Mouse (Mus musculus): Measurements from ENCODE around the gene Gm11034. TPM values are rescaled to one million over a fixed set of nuclear protein-coding genes. Genes with fewer than 3 reads are reported as not detected.

Gm11034 gene
- not detected in 2 replicates for polyA plus RNA-seq (2015; fragmentation: Nextera tagmentation; extraction: Ambion mirVana)

DNA sequence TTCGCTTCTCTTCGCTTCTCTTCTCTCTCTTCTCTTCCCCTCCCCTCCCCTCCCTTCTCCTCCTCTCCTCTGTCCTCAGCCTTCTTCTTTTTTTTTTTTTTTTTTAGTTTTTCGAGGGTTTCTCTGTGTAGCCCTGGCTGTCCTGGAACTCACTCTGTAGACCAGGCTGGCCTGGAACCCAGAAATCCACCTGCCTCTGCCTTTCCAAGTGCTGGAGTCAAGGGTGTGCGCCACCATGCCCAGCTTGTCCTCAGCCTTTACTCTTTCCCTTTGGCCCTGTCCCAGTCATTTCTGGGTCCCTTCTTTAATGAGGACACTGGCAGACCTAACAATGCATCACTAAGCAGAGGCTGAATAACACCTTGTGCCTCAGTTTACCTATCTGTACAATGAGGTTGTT is at the start of gene Gm11034:
TSS of gene Gm11034 (minus strand) at position 101 of the 400 bp plus-strand sequence.
- no peak within 1 kb of the TSS for H3K9ac ChIP-seq (replicated peaks; ENCODE audit: low read length)
- H3K4me1 ChIP-seq (ENCODE audit: insufficient read depth, low read length) = no peaks in the 10 kb centered on the region
- H3K36me3 ChIP-seq (ENCODE audit: insufficient read depth, low read length) = no peaks in the 10 kb centered on the region
- WGBS = 75% methylated on average over 4 of the region's 4 CpGs
- H3K4me3 ChIP-seq (ENCODE audit: low read length) = no peak within 1 kb of the TSS
- no peak within 1 kb of the TSS for H3K4me2 ChIP-seq (replicated peaks; ENCODE audit: low read depth, low read length)
- ATAC-seq (ENCODE audit: low FRiP score, low TSS enrichment) = no peak
- 0 out of 2 replicates have a peak, but pooled peaks cover 9% of the 10 kb centered on the region for H3K27me3 ChIP-seq (ENCODE audit: insufficient read depth, low read length)
- H3K27ac ChIP-seq (ENCODE audit: low read length) = no peak within 1 kb of the TSS
- no peaks in the 10 kb centered on the region for H3K9me3 ChIP-seq (ENCODE audit: low read length)

DNA sequence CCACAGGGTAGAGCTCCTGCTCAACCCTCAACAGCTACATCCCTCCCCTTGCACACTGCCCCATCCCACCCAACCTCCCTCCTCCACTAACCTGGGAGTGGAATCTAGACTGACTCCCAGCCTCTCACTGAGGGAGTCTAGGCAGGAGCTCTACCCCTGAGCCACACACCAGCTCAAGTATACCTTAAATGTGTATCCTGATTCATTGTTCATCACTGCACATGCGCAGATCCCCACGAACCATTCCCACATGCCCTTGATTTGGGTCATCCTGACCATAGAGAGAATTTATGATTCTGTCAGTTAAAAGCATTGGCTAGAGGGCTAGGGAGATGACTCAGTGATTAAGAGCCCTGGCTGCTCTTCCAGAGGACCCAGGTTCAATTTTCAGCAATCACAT is 49.3 kb upstream of the Gm11034 start:
- H3K4me3 ChIP-seq (ENCODE audit: low read length) = no peak overlapping the region
- no peak overlapping the region for H3K4me2 ChIP-seq (replicated peaks; ENCODE audit: low read depth, low read length)
- H3K9ac ChIP-seq (replicated peaks; ENCODE audit: low read length) = no peak overlapping the region
- H3K27me3 ChIP-seq (ENCODE audit: insufficient read depth, low read length) = no peaks in the 10 kb centered on the region
- H3K9me3 ChIP-seq (ENCODE audit: low read length) = no peaks in the 10 kb centered on the region
- H3K4me1 ChIP-seq (ENCODE audit: insufficient read depth, low read length) = no peaks in the 10 kb centered on the region
- H3K36me3 ChIP-seq (ENCODE audit: insufficient read depth, low read length) = no peaks in the 10 kb centered on the region
- 77% methylated on average over 2 of the region's 2 CpGs for whole genome bisulfite sequencing
- no peak for ATAC-seq (ENCODE audit: low FRiP score, low TSS enrichment)
- H3K27ac ChIP-seq (ENCODE audit: low read length) = no peak overlapping the region

DNA sequence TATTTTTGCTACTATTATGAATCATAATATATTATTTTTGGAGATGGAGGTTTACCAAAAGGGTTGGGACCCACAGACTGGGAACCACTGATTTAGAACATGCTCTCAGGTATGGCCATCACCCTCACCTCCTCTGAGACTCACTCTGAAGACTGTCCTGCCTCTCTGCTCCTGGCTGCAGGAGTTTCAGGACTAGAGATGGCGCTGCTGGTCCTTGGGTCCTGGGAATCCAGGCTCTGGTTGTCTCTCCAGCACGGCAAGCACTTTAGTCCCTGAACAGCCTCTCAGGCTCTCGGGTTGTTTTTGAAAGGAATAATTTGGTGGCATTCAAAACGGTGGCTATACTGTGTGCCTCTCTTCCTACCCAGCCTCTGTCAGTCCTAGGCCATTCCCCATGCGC is 48.4 kb upstream of the Gm11034 start:
- Histone ChIP-seq H3K36me3 (ENCODE audit: insufficient read depth, low read length) (no peaks in the 10 kb centered on the region), H3K27ac (ENCODE audit: low read length) (no peak overlapping the region), H3K4me2 (replicated peaks; ENCODE audit: low read depth, low read length) (no peak overlapping the region), H3K4me1 (ENCODE audit: insufficient read depth, low read length) (no peaks in the 10 kb centered on the region), H3K27me3 (ENCODE audit: insufficient read depth, low read length) (no peaks in the 10 kb centered on the region), H3K4me3 (ENCODE audit: low read length) (no peak overlapping the region), H3K9me3 (ENCODE audit: low read length) (no peaks in the 10 kb centered on the region), H3K9ac (replicated peaks; ENCODE audit: low read length) (no peak overlapping the region)
- ATAC-seq (ENCODE audit: low FRiP score, low TSS enrichment) = no peak
- WGBS = 52% methylated on average over 5 of the region's 5 CpGs

- Histone ChIP-seq H3K9ac (replicated peaks; ENCODE audit: low read length) (no peak overlapping the region), H3K27ac (ENCODE audit: low read length) (no peak overlapping the region), H3K9me3 (ENCODE audit: low read length) (no peaks in the 10 kb centered on the region), H3K4me3 (ENCODE audit: low read length) (no peak overlapping the region), H3K4me1 (ENCODE audit: insufficient read depth, low read length) (no peaks in the 10 kb centered on the region), H3K27me3 (ENCODE audit: insufficient read depth, low read length) (no peaks in the 10 kb centered on the region), H3K36me3 (ENCODE audit: insufficient read depth, low read length) (no peaks in the 10 kb centered on the region), H3K4me2 (replicated peaks; ENCODE audit: low read depth, low read length) (no peak overlapping the region)
- ATAC-seq (ENCODE audit: low FRiP score, low TSS enrichment) = no peak
These were observed 48.0 kb upstream of the Gm11034 start for GRCm38 (mm10) chr8:72261431-72261830.

GRCm38 (mm10) chr8:72261019-72261418 is 47.6 kb upstream of the Gm11034 start:
- ATAC-seq (ENCODE audit: low FRiP score, low TSS enrichment) = peak; percentile 59; the same call in 1 of the 2 replicates
- H3K4me3 ChIP-seq (ENCODE audit: low read length) = no peak overlapping the region
- no peaks in the 10 kb centered on the region for H3K9me3 ChIP-seq (ENCODE audit: low read length)
- no peak overlapping the region for H3K27ac ChIP-seq (ENCODE audit: low read length)
- H3K4me2 ChIP-seq (replicated peaks; ENCODE audit: low read depth, low read length) = no peak overlapping the region
- no peaks in the 10 kb centered on the region for H3K27me3 ChIP-seq (ENCODE audit: insufficient read depth, low read length)
- WGBS = 31% methylated on average over 2 of the region's 2 CpGs
- H3K4me1 ChIP-seq (ENCODE audit: insufficient read depth, low read length) = no peaks in the 10 kb centered on the region
- H3K9ac ChIP-seq (replicated peaks; ENCODE audit: low read length) = no peak overlapping the region
- H3K36me3 ChIP-seq (ENCODE audit: insufficient read depth, low read length) = no peaks in the 10 kb centered on the region

GRCm38 (mm10) chr8:72260585-72260984 is 47.1 kb upstream of the Gm11034 start:
- 42% methylated on average over 4 of the region's 4 CpGs for WGBS
- no peak overlapping the region for H3K4me2 ChIP-seq (replicated peaks; ENCODE audit: low read depth, low read length)
- no peak overlapping the region for H3K9ac ChIP-seq (replicated peaks; ENCODE audit: low read length)
- no peaks in the 10 kb centered on the region for H3K36me3 ChIP-seq (ENCODE audit: insufficient read depth, low read length)
- H3K27me3 ChIP-seq (ENCODE audit: insufficient read depth, low read length) = no peaks in the 10 kb centered on the region
- no peak overlapping the region for H3K27ac ChIP-seq (ENCODE audit: low read length)
- no peaks in the 10 kb centered on the region for H3K9me3 ChIP-seq (ENCODE audit: low read length)
- H3K4me3 ChIP-seq (ENCODE audit: low read length) = no peak overlapping the region
- H3K4me1 ChIP-seq (ENCODE audit: insufficient read depth, low read length) = no peaks in the 10 kb centered on the region
- no peak for ATAC-seq (ENCODE audit: low FRiP score, low TSS enrichment)

GRCm38 (mm10) chr8:72259862-72260261 is 46.4 kb upstream of the Gm11034 start:
- H3K9me3 ChIP-seq (ENCODE audit: low read length) = no peaks in the 10 kb centered on the region
- no peak for ATAC-seq (ENCODE audit: low FRiP score, low TSS enrichment)
- no peak overlapping the region for H3K9ac ChIP-seq (replicated peaks; ENCODE audit: low read length)
- H3K36me3 ChIP-seq (ENCODE audit: insufficient read depth, low read length) = 0 out of 2 replicates have a peak, but pooled peaks cover 4% of the 10 kb centered on the region
- no peaks in the 10 kb centered on the region for H3K4me1 ChIP-seq (ENCODE audit: insufficient read depth, low read length)
- no peak overlapping the region for H3K27ac ChIP-seq (ENCODE audit: low read length)
- WGBS = 69% methylated on average over 2 of the region's 2 CpGs
- no peaks in the 10 kb centered on the region for H3K27me3 ChIP-seq (ENCODE audit: insufficient read depth, low read length)
- no peak overlapping the region for H3K4me2 ChIP-seq (replicated peaks; ENCODE audit: low read depth, low read length)
- H3K4me3 ChIP-seq (ENCODE audit: low read length) = no peak overlapping the region

DNA sequence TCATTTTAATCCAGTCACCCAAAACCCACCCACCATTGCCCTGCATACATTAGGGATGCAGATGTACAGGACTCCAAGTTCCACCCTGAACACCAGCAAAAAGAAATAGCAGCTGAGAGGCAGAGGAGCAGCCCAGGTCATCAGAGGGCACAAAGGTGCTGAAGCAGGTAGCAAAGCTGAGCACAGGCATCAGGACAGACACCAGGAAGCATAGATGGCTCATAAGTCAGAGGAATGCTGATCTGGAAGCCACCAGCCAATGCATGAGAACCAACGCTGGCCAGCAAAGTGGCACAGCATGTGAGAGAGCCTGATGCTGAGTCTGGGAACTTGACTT is 44.4 kb upstream of the Gm11034 start:
- 91% methylated on average over 1 of the region's 1 CpGs for WGBS
- no peak overlapping the region for H3K4me3 ChIP-seq (ENCODE audit: low read length)
- ATAC-seq (ENCODE audit: low FRiP score, low TSS enrichment) = no peak

DNA sequence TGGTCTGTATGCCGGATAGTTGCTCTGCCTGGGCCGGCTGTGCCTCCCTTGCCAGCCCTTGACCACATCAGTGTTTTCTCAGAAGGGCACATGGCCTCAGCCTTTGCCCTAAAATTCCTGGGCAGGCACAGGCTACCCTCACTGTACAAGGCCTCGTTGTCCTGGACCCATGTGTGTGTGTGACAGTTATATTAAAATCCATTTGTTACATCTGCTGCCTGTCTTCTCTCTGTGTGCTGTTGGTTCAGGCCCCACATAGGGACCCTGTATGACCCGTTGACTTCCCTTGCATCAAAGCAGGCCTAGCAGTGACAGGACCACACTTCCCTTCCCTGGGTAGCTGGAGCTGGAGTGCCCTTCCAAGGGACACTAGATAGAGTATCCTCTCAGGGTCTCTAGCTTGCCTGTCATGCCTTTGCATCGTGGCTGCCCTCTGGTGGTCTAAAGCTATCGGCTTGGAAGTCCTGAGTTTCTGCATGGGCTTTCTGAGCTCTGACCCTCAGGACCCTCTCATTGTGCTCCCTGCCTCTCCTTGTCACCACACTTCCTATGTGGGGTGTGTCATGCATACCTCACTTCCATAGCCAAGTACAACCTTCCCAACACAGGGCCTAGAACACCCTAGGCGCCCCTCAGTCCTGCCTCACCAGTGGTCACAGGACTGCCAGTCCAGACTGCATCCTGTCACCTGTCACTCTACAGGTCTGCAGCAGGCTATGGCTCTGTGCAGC is 43.9 kb upstream of the Gm11034 start:
- H3K4me2 ChIP-seq (replicated peaks; ENCODE audit: low read depth, low read length) = no peak overlapping the region
- H3K36me3 ChIP-seq (ENCODE audit: insufficient read depth, low read length) = peaks cover 16% of the 10 kb centered on the region
- no peak overlapping the region for H3K4me3 ChIP-seq (ENCODE audit: low read length)
- 53% methylated on average over 7 of the region's 7 CpGs for WGBS
- 0 out of 2 replicates have a peak, but pooled peaks have one; percentile 44 for ATAC-seq (ENCODE audit: low FRiP score, low TSS enrichment)
- H3K9ac ChIP-seq (replicated peaks; ENCODE audit: low read length) = no peak overlapping the region
- H3K27me3 ChIP-seq (ENCODE audit: insufficient read depth, low read length) = no peaks in the 10 kb centered on the region
- no peaks in the 10 kb centered on the region for H3K4me1 ChIP-seq (ENCODE audit: insufficient read depth, low read length)
- H3K27ac ChIP-seq (ENCODE audit: low read length) = no peak overlapping the region
- H3K9me3 ChIP-seq (ENCODE audit: low read length) = no peaks in the 10 kb centered on the region

More for the DNA sequence above, 44.4 kb upstream of the Gm11034 start:
- Histone ChIP-seq H3K9ac (replicated peaks; ENCODE audit: low read length) (no peak overlapping the region), H3K9me3 (ENCODE audit: low read length) (no peaks in the 10 kb centered on the region), H3K4me2 (replicated peaks; ENCODE audit: low read depth, low read length) (no peak overlapping the region), H3K27ac (ENCODE audit: low read length) (no peak overlapping the region), H3K27me3 (ENCODE audit: insufficient read depth, low read length) (no peaks in the 10 kb centered on the region), H3K36me3 (ENCODE audit: insufficient read depth, low read length) (peaks cover 10% of the 10 kb centered on the region), H3K4me1 (ENCODE audit: insufficient read depth, low read length) (no peaks in the 10 kb centered on the region)

DNA sequence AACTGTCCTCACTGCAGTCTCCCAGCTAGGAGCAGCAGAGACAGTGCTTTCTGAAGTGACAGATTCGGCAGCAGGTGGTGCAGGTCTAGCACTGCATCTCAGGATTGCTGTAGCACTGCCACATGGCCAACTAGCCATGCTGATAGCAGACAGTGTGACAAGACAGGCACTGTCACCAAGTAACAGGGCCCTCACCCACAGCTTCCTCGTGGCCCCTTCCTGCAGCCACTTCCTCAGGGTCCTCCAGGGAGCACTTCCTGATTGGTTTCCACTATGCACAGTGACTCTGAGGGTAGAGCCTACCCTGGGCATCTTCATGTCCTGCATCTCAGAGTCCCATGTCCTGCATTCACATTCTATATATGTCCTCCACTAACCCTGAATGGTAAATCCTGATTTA is 31.2 kb upstream of the Gm11034 start:
- Histone ChIP-seq H3K27me3 (ENCODE audit: insufficient read depth, low read length) (no peaks in the 10 kb centered on the region), H3K9ac (replicated peaks; ENCODE audit: low read length) (no peak overlapping the region), H3K4me1 (ENCODE audit: insufficient read depth, low read length) (peaks cover 10% of the 10 kb centered on the region), H3K36me3 (ENCODE audit: insufficient read depth, low read length) (peaks cover 27% of the 10 kb centered on the region; the same call in 1 of the 2 replicates), H3K27ac (ENCODE audit: low read length) (no peak overlapping the region), H3K4me2 (replicated peaks; ENCODE audit: low read depth, low read length) (no peak overlapping the region), H3K9me3 (ENCODE audit: low read length) (no peaks in the 10 kb centered on the region), H3K4me3 (ENCODE audit: low read length) (no peak overlapping the region)
- whole genome bisulfite sequencing = 72% methylated on average over 2 of the region's 2 CpGs
- no peak for ATAC-seq (ENCODE audit: low FRiP score, low TSS enrichment)

All from kidney, embryonic 16.5 days (tissue).